Mouse (Mus musculus) forebrain, embryonic 10.5 days (tissue): ENCODE data around the gene Adgrl1. TPM values are rescaled to one million over a fixed set of nuclear protein-coding genes. Genes with fewer than 3 reads are reported as not detected.

Source experiments
- DNase-seq: peaks from one replicate; pipeline ENCODE4 v3.0.0-alpha.2; 2017; ENCODE audit warnings: low spot score; ENCODE audit errors: extremely low spot score
- H3K27ac ChIP-seq: fragments of 300-500 bp; sonication (generic); 2 replicates; pipeline ENCODE4 v1.5.1; 2016; ENCODE audit warnings: mild to moderate bottlenecking
- H3K27me3 ChIP-seq: fragments of 300-500 bp; sonication (generic); 2 replicates; pipeline ENCODE4 v1.6.1; 2016; ENCODE audit warnings: mild to moderate bottlenecking; ENCODE audit not compliant: poor library complexity, severe bottlenecking
- H3K36me3 ChIP-seq: fragments of 300-500 bp; sonication (generic); replicated peaks from 2 replicates; pipeline ENCODE4 v1.6.1; 2016; ENCODE audit warnings: mild to moderate bottlenecking, moderate library complexity
- H3K4me1 ChIP-seq: fragments of 300-500 bp; sonication (generic); 2 replicates; pipeline ENCODE4 v1.6.1; 2016
- H3K4me3 ChIP-seq: fragments of 300-500 bp; sonication (generic); 2 replicates; pipeline ENCODE4 v1.5.1; 2016; ENCODE audit warnings: mild to moderate bottlenecking, moderate library complexity
- H3K9me3 ChIP-seq: fragments of 300-500 bp; sonication (generic); 2 replicates; pipeline ENCODE4 v1.6.1; 2016; ENCODE audit warnings: mild to moderate bottlenecking, moderate library complexity
- WGBS: fragments of 180-500 bp; shearing (Covaris S2); methylation state at CpG from one replicate; pipeline ENCODE4 v1.1.7; 2016; 5-methylcytosine and 5-hydroxymethylcytosine counted together
- polyA plus RNA-seq: library from polyadenylated mRNA; unstranded; fragments of >200 nt; fragmentation: Nextera tagmentation; extraction: Ambion mirVana; gene quantifications from 2 replicates; pipeline ENCODE4 v1.2.1, GENCODE M21; 2016

Gene Adgrl1
- polyA plus RNA-seq, 1 experiment from 2014 or later: 12.5 TPM

DNA sequence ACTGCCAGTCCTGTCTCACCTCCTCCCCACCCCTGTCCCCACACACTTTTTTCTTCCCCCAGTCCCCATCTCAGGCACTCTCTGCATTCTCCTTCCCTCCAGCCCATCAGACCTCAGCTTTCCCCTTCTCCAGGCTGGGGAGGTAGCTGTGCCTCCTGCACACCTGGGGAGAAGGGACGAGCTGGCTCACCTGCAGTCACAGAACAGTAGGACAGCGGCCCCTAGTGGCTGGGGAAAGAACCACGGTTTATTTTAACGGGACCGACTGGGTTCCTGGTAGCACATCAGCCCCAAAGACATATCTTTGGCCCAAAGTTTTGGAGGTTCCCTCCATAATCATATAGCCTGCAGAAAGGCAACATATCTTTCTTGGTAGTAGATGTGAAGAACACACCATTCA lies 6.0 kb upstream of the Adgrl1 start:
- Histone ChIP-seq H3K27ac (no peak overlapping the region), H3K4me3 (no peak overlapping the region), H3K9me3 (no peaks in the 10 kb centered on the region), H3K4me1 (peaks cover 28% of the 10 kb centered on the region), H3K27me3 (peaks cover 76% of the 10 kb centered on the region), H3K36me3 (no peaks in the 10 kb centered on the region)
- DNase-seq: peak; percentile 66
- WGBS: 3% methylated on average over 5 of the region's 5 CpGs

DNA sequence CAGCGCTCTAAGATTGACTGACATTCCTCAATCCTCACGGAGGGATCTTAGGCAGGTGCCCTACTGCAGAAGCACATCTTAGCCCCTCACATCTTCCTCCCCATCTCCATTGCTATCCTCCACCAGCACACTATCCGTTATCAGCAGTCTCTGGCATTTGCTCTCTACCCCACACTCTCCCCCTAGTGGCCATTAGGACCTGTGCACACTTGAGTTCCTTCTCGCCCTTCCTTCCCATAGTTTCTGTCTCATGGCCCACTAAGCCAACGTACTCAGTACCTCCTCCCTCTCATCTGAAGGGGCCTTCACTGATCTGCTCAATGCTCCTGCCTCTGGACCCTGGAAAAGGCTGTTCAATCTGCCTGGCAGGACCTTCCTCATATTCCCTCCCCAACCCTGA lies 4.0 kb upstream of the Adgrl1 start:
- no peaks in the 10 kb centered on the region for H3K36me3 ChIP-seq
- peak; percentile 52 for DNase-seq

DNA sequence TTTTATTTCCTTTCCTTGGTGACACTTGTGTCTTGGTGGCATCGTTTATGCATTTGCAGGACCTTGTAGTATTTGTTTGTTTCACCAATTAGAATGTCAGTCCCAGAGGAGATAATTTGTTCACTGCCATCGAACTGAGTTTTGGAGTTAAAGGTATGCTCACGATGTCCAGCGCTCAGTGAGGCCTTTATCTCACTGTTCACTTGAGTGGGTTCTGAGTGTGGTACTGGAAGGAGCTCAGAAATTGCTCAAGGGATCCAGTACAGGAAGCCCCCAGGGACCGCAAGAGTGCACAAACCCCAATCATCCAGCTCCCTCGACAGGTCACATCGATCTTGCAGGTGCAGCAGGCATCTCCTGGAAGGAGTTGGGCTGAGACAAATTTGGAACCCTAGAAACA lies 3.4 kb upstream of the Adgrl1 start:
- no peaks in the 10 kb centered on the region for H3K9me3 ChIP-seq
- no peaks in the 10 kb centered on the region for H3K36me3 ChIP-seq
- DNase-seq: no peak
- peaks cover 39% of the 10 kb centered on the region for H3K4me1 ChIP-seq
- no peak overlapping the region for H3K27ac ChIP-seq
- 90% methylated on average over 7 of the region's 7 CpGs for WGBS
- peaks cover 67% of the 10 kb centered on the region for H3K27me3 ChIP-seq
- H3K4me3 ChIP-seq: no peak overlapping the region

More for the DNA sequence above, 4.0 kb upstream of the Adgrl1 start:
- H3K9me3 ChIP-seq: no peaks in the 10 kb centered on the region
- peaks cover 34% of the 10 kb centered on the region for H3K4me1 ChIP-seq
- H3K27me3 ChIP-seq: peaks cover 72% of the 10 kb centered on the region
- H3K27ac ChIP-seq: no peak overlapping the region
- 2% methylated on average over 5 of the region's 5 CpGs for WGBS
- H3K4me3 ChIP-seq: no peak overlapping the region

DNA sequence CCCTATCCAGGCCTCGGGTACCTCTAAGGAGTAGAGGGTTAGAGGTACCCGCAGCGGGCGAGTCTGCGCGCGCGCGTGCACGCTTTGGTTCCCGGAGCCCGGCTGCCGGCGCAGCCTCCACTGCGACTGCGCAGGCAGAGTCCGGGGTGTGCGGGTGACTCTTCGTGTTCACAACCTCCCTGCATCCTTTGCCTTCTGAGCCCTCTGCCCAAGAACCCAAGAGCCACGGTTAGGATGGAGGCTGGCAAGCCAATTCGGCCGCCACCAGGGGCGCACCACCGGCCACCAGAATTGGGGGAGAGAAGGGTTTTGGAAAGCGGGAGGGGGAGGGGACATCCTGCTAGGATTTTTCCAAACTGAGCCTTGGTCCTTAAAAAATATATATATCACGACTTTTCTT lies 2.7 kb upstream of the Adgrl1 start:
- H3K27me3 ChIP-seq: peaks cover 60% of the 10 kb centered on the region

DNA sequence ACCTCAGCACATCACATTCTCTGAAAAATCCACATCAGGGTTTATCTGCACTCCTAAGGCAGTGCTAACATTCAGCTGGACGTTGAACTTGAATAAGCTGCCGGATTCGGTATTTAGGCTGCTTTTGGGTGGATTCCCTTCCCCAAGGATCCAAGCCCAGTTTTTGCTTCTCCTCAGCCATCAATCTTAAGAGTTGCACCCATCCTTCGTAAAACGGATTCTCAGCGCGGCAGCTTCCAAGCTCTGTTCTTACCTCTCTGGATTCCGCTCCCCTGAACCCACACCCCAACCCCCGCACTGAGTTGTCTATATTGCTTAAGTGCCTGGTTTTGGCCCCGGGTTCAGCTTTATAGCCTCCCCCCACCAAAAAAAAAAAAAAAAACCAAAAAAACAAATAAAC lies 1.4 kb upstream of the Adgrl1 start:
- peak overlapping the region; percentile 95 for H3K27ac ChIP-seq
- H3K4me1 ChIP-seq: peaks cover 59% of the 10 kb centered on the region
- no peaks in the 10 kb centered on the region for H3K9me3 ChIP-seq
- peaks cover 48% of the 10 kb centered on the region for H3K27me3 ChIP-seq
- peak overlapping the region; percentile 93 for H3K4me3 ChIP-seq
- no peaks in the 10 kb centered on the region for H3K36me3 ChIP-seq
- no peak for DNase-seq
- 5% methylated on average over 10 of the region's 10 CpGs for WGBS

More for the DNA sequence above, 2.7 kb upstream of the Adgrl1 start:
- no peaks in the 10 kb centered on the region for H3K9me3 ChIP-seq
- H3K27ac ChIP-seq: peak overlapping the region; percentile 60; the same call in 1 of the 2 replicates
- peaks cover 47% of the 10 kb centered on the region for H3K4me1 ChIP-seq
- no peaks in the 10 kb centered on the region for H3K36me3 ChIP-seq
- WGBS: 2% methylated on average over 26 of the region's 26 CpGs
- H3K4me3 ChIP-seq: peak overlapping the region; percentile 46
- peak; percentile 81 for DNase-seq

DNA sequence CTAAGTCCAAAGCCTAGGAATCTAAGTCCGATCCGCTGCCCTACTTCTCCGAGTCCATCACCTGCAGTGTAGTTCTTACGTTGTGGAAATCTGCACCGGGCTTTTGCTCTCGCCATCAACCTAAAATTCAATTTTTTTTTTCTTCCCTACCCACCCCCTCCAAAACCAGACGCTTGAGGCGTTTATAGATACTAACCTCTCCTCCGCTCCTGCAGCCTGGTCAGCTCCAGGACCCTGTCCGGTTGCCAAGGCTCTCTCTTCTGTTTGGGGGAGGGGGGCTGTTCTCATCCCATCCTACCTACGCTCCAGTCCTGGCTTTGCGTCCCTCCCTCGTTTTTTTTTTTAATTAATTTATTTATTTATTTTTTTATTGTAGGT lies 931 bp upstream of the Adgrl1 start:
- no peaks in the 10 kb centered on the region for H3K9me3 ChIP-seq

DNA sequence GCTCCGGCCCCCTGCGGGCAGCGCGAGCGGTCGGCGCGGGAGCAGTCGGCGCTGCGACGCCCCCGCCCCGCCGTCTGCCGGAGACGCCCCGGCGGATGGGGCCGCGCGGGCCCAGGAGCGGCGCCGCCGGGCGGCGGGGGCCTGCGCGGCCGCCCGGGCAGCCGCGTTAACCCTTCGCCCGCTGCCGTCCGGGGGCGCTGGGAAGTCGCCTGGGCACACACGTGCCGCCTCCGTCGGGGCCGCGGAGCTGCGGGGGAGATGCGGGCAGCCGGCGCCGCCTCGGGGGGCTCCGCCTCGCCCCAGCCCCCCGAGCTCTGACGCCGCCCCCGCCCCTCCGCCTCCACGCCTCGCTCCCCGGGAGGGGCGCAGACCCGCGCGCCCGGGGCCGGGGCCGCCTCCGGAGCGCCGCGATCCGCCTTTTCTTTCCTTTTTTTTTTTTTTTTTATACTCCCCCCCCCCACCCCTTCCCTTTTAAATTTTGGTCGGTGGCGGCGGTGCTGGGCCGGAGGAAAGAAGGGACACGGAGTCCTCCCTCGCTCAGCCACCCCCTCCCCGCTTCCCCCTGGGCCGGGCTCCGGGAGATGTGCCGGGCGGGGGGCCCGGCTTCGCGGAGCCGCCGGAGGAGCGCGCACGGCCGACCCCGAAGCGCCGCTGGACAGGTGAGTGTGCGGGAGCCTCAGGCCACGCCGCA lies 506 bp downstream of the Adgrl1 start:
- H3K27ac ChIP-seq: peak overlapping the region; percentile 95
- DNase-seq: peak; percentile 26
- WGBS: 0% methylated on average over 91 of the region's 100 CpGs
- peak overlapping the region; percentile 93 for H3K4me3 ChIP-seq
- H3K9me3 ChIP-seq: no peaks in the 10 kb centered on the region
- peaks cover 29% of the 10 kb centered on the region for H3K27me3 ChIP-seq
- peaks cover 5% of the 10 kb centered on the region for H3K36me3 ChIP-seq
- H3K4me1 ChIP-seq: peaks cover 79% of the 10 kb centered on the region

More for the DNA sequence above, 931 bp upstream of the Adgrl1 start:
- Histone ChIP-seq H3K4me3 (peak overlapping the region; percentile 93), H3K27me3 (peaks cover 43% of the 10 kb centered on the region), H3K27ac (peak overlapping the region; percentile 95), H3K36me3 (no peaks in the 10 kb centered on the region), H3K4me1 (peaks cover 65% of the 10 kb centered on the region)
- peak; percentile 71 for DNase-seq
- WGBS: under 1% methylated on average over 13 of the region's 13 CpGs

DNA sequence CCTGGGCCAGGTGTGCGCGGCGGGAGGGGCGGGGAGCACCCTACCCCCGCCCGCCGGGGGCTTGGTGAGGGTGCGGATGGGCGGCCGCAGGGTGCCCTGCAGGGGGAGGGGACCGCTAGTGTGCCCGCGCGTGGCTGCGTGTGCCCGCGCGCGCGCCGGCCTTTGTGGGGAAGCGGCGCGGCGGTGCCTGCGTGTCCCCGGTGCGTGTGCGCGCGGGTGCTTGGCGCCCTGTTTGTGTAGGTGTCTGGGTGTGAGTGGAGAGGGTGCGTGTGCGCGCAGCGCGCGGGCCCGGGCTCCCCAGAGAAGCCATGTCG lies 1.0 kb downstream of the Adgrl1 start:
- no peaks in the 10 kb centered on the region for H3K9me3 ChIP-seq
- peaks cover 78% of the 10 kb centered on the region for H3K4me1 ChIP-seq
- DNase-seq: peak; percentile 21
- H3K36me3 ChIP-seq: peaks cover 10% of the 10 kb centered on the region
- peaks cover 24% of the 10 kb centered on the region for H3K27me3 ChIP-seq
- peak overlapping the region; percentile 95 for H3K27ac ChIP-seq
- peak overlapping the region; percentile 93 for H3K4me3 ChIP-seq
- WGBS: under 1% methylated on average over 40 of the region's 40 CpGs

DNA sequence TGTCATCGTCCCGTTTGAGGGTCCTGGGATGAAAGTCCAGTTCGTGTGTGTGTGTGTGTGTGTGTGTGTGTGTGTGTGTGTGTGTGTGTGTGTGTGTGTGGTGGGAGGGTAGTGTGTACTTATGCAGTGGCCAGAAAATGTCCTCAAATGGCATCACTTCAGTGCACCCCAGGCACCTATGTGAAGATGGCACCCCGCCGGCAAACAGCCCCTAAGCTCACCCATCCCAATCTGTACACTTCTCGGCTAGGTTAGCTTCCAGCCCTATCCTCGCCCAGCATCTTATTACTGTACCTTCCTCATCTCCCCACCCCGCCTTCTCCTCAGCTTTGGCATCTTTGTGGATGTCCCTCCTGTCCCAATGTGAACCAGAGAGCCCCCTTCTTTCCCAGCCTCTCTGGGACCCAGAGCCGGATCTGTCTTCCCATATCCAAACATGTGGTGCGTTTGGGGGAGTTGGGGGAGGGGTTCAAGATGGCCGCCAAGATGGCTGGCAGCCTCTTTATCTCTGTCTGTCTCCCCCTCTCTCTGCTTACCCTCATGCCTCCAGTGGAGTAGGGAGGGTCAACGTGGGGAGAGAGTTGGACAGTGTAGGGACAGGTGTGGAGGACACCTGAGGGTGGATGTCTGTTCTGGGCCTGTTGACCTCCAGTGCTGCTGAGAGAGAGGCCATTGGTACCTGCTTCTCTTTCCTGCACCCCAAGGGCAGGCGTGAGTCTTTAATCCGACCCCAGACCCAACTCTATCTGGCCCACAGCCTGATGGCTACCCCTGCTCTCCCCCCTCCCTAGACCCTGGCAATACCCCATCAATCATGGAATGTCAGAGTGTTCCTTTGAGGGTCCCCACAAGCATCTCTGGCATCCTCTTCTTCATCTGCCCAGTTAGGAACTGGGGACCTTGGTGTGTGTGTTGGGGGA lies 1.9 kb downstream of the Adgrl1 start:
- Histone ChIP-seq H3K27ac (peak overlapping the region; percentile 95), H3K4me3 (peak overlapping the region; percentile 93), H3K9me3 (no peaks in the 10 kb centered on the region), H3K4me1 (peaks cover 74% of the 10 kb centered on the region), H3K27me3 (peaks cover 14% of the 10 kb centered on the region), H3K36me3 (peaks cover 18% of the 10 kb centered on the region)
- DNase-seq: peak; percentile 21
- 16% methylated on average over 14 of the region's 14 CpGs for WGBS

DNA sequence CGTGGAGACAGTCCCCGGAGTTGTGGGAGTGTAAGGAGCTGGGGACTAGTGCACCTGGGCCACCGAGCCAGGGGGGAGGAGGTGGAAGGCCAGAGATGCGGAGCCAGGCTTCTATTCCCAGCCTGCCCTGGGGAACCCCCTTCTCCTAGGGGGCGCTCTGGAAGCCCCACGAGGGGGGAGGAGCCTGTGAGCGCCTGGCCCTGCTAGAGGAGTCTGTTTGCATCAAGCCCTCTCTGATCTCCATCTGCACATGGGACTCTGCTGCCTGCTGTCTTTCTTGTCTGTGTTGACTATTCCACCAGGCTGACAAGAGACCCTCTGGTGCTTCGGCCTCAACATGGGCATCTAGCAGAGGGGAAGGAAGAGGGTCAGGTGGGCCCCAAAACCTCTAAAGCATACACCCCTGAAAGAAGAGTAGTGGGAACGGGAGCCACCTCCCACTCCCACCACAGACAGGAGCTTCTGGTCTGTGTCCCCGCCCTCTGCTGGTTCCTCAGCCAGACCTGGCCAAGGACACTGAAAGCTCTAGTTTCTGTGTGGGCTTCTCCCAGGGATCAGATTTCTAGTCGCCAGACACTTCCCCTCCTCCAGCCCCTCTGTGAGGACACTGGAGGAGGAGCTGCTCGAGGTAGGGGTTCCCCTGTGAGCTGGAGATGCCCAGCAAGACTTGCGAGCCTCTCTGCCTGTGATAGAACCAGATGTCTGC lies 3.2 kb downstream of the Adgrl1 start:
- Histone ChIP-seq H3K27ac (peak overlapping the region; percentile 66), H3K27me3 (peaks cover 2% of the 10 kb centered on the region), H3K4me1 (peaks cover 64% of the 10 kb centered on the region), H3K36me3 (peaks cover 21% of the 10 kb centered on the region), H3K9me3 (no peaks in the 10 kb centered on the region), H3K4me3 (peak overlapping the region; percentile 93)
- WGBS: 10% methylated on average over 13 of the region's 13 CpGs
- peak; percentile 45 for DNase-seq

DNA sequence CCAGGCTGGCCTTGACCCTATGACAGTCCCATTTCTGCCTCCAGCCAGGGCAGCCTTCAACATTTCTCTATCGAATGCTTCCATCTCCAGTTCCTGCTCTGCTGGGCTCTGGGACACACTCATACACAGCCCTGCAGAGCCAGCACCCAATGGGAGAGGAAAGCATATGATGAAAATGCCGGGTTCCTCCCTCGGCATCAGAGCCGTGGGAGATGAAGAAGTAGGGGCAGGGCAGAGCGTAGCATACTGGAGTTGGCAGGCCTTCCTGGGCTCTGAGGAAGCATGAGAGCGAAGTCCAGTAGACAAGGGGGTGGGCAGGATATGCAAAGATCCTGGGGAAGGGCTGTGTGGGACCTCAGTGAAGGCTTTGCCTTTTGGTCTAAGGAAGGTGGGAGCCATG lies 8.7 kb downstream of the Adgrl1 start:
- Histone ChIP-seq H3K4me3 (no peak overlapping the region), H3K36me3 (peaks cover 35% of the 10 kb centered on the region), H3K27me3 (no peaks in the 10 kb centered on the region), H3K9me3 (no peaks in the 10 kb centered on the region), H3K27ac (no peak overlapping the region), H3K4me1 (peaks cover 38% of the 10 kb centered on the region)
- no peak for DNase-seq
- 91% methylated on average over 6 of the region's 6 CpGs for WGBS

DNA sequence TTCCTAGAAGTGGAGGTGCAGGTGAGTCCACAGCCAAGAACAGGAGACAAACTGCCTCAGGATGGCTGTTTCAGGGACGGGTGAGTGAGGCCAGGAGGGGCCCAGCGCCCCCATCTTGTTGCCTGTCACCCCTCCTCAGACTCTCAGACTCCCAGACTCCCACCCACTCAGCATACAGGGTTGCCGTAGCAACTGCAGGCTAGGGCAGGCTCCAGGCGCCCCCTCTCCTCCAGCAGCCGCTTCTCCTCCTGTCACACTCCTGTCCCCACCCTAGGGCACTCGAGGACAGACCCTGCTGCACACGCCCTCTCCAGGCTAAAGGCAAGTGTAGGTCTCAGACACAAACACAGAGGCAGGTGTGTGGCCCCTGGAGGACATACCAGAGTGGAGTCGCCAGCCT lies 9.4 kb downstream of the Adgrl1 start:
- WGBS: 58% methylated on average over 8 of the region's 8 CpGs
- peaks cover 31% of the 10 kb centered on the region for H3K4me1 ChIP-seq
- H3K9me3 ChIP-seq: no peaks in the 10 kb centered on the region
- DNase-seq: no peak
- peaks cover 35% of the 10 kb centered on the region for H3K36me3 ChIP-seq
- H3K27ac ChIP-seq: 0 out of 2 replicates have a peak overlapping the region, but pooled peaks have one; percentile 20
- H3K4me3 ChIP-seq: no peak overlapping the region
- H3K27me3 ChIP-seq: no peaks in the 10 kb centered on the region
